Mouse (Mus musculus) frontal cortex, adult 2 months (tissue): ENCODE data around the gene Arl8a. TPM values are rescaled to one million over a fixed set of nuclear protein-coding genes. Genes with fewer than 3 reads are reported as not detected.
"Not testable (repeated sequence)": the region's sequence is repeated elsewhere in the genome, so short reads cannot be mapped to it uniquely, and the experiment has no call there.

Experiments
- DNase-seq, 2 experiments: peaks; one replicate each; pipeline ENCODE4 v3.0.0; 2022; ENCODE audit warnings: low spot score in 1 of 2; ENCODE audit errors: extremely low spot score in 1 of 2
- polyA plus RNA-seq: library from polyadenylated mRNA; depleted of rRNA; stranded (reverse); fragments of >200 nt; gene quantifications from 2 replicates; pipeline ENCODE4 v1.2.3, GENCODE M21; 2012; rRNA removed

Gene Arl8a
- polyA plus RNA-seq = 337 and 341 TPM in 2 replicates

GRCm38 (mm10) chr1:135146077-135146945 is at the start of gene Arl8a:
TSS of gene Arl8a (plus strand) at chr1:135146824.
- DNase-seq = peak in 1 of 2 experiments; percentile 84

GRCm38 (mm10) chr1:135097441-135097840 is 49.2 kb upstream of the Arl8a start:
- no peak for DNase-seq

- DNase-seq = no peak
Measured at GRCm38 (mm10) chr1:135098441-135098840, 48.2 kb upstream of the Arl8a start.

- no peak for DNase-seq
Measured at GRCm38 (mm10) chr1:135100400-135100799, 46.2 kb upstream of the Arl8a start.

- DNase-seq = no peak
Measured at GRCm38 (mm10) chr1:135105124-135105523, 41.5 kb upstream of the Arl8a start, which contains the start of gene Lgr6. TSS of gene Lgr6 (minus strand) at chr1:135105276.

- peak in 1 of 2 experiments; percentile 74 for DNase-seq
Measured at GRCm38 (mm10) chr1:135105951-135106350, 40.7 kb upstream of the Arl8a start.

GRCm38 (mm10) chr1:135108611-135109010 is 38.0 kb upstream of the Arl8a start:
- peak in 1 of 2 experiments; percentile 33 for DNase-seq

GRCm38 (mm10) chr1:135110075-135110474 is 36.5 kb upstream of the Arl8a start:
- peak in 1 of 2 experiments; percentile 91 for DNase-seq

GRCm38 (mm10) chr1:135111271-135111670 is 35.4 kb upstream of the Arl8a start:
- DNase-seq = not testable (repeated sequence)

- peak in 1 of 2 experiments; percentile 66 for DNase-seq
Measured at GRCm38 (mm10) chr1:135112661-135113060, 34.0 kb upstream of the Arl8a start.

- DNase-seq = no peak
Measured at GRCm38 (mm10) chr1:135124573-135125363, 21.9 kb upstream of the Arl8a start.

- DNase-seq = no peak
Measured at GRCm38 (mm10) chr1:135125990-135126389, 20.6 kb upstream of the Arl8a start.

GRCm38 (mm10) chr1:135126443-135127027 is 20.1 kb upstream of the Arl8a start:
- peak in 1 of 2 experiments; percentile 55 for DNase-seq

- DNase-seq = no peak
Measured at GRCm38 (mm10) chr1:135128011-135128441, 18.6 kb upstream of the Arl8a start.

- no peak for DNase-seq
Measured at GRCm38 (mm10) chr1:135128986-135129385, 17.6 kb upstream of the Arl8a start.

GRCm38 (mm10) chr1:135129543-135130183 is 17.0 kb upstream of the Arl8a start:
- no peak for DNase-seq

GRCm38 (mm10) chr1:135130376-135131018 is 16.1 kb upstream of the Arl8a start:
- no peak for DNase-seq

- no peak for DNase-seq
Measured at GRCm38 (mm10) chr1:135131034-135131433, 15.6 kb upstream of the Arl8a start.

- DNase-seq = no peak
Measured at GRCm38 (mm10) chr1:135131560-135131959, 15.1 kb upstream of the Arl8a start.

- peak in 1 of 2 experiments; percentile 52 for DNase-seq
Measured at GRCm38 (mm10) chr1:135132473-135132872, 14.2 kb upstream of the Arl8a start, which contains the start of gene Ptpn7. TSS of gene Ptpn7 (plus strand) at chr1:135132700.
